Mouse (Mus musculus): ENCODE data around the gene Lrrk1. TPM values are rescaled to one million over a fixed set of nuclear protein-coding genes. Genes with fewer than 3 reads are reported as not detected.

Lrrk1 gene
- total and polyA plus RNA-seq, 3 experiments, result 5.0 to 16.9 (median 13.6) TPM

- no peak overlapping the region for H3K27ac ChIP-seq (ENCODE audit: insufficient read depth, low read depth)
- H3K36me3 ChIP-seq (replicated peaks in 1 of 2; ENCODE audit: control insufficient read depth in 1 of 2, insufficient read depth in 1 of 2, low read length in 1 of 2), result peaks cover under 1 to 7% of the 10 kb centered on the region in 2 experiments
- H3K79me2 ChIP-seq (replicated peaks; ENCODE audit: control insufficient read depth, extremely low read depth, insufficient read depth, poor library complexity, severe bottlenecking), result peaks cover 32% of the 10 kb centered on the region
- H3K9ac ChIP-seq (ENCODE audit: insufficient read depth, low read depth), result no peak overlapping the region
- H3K27me3 ChIP-seq (replicated peaks), result no peaks in the 10 kb centered on the region
- peaks cover 24 to 54% of the 10 kb centered on the region in 2 experiments for H3K4me1 ChIP-seq (ENCODE audit: control insufficient read depth in 1 of 2, insufficient read depth in 2 of 2)
- H3K4me3 ChIP-seq (replicated peaks in 1 of 3; ENCODE audit: low read depth in 2 of 3, low read length in 2 of 3, poor library complexity in 1 of 3), result no peak overlapping the region
- H3K4me2 ChIP-seq (ENCODE audit: insufficient read depth, low read depth, poor library complexity, severe bottlenecking), result peak overlapping the region; percentile 72
- H3K9me3 ChIP-seq (replicated peaks; ENCODE audit: low read length), result no peaks in the 10 kb centered on the region
- DNase-seq (ENCODE audit: extremely low read depth), result no peak
- dilution Hi-C loops (cut with MboI; ENCODE audit: extremely low pct_ligation_motif_present, extremely low pct_unique_long_range_greater_than_20kb, low sequenced_read_pairs) (no loop called here), in situ Hi-C loops (cut with MboI; ENCODE audit: low pct_ligation_motif_present, low pct_unique_long_range_greater_than_20kb, low sequenced_read_pairs) (loop anchor here (5.0 kb wide), 1 partner anchor 279 kb away; the partner anchor contains the start of gene Chsy1)
- TF ChIP-seq CHD2 (IDR thresholded peaks at IDR 0.05; ENCODE audit: low read length) (no peak), KAT2A (IDR thresholded peaks at IDR 0.05; ENCODE audit: insufficient replicate concordance, low read length) (no peak), ZKSCAN1 (IDR thresholded peaks at IDR 0.05; ENCODE audit: borderline replicate concordance, low read depth, low read length) (no peak), MYC (IDR thresholded peaks at IDR 0.05; ENCODE audit: low read depth, low read length) (no peak), BHLHE40 (IDR thresholded peaks at IDR 0.05; ENCODE audit: low read depth, low read length) (no peak)
Observed at GRCm38 (mm10) chr7:66386411-66386810, 1.7 kb downstream of the Lrrk1 start.

GRCm38 (mm10) chr7:66385826-66386225 is 2.3 kb downstream of the Lrrk1 start:
- H3K9me3 ChIP-seq (replicated peaks; ENCODE audit: low read length), result no peaks in the 10 kb centered on the region
- in situ Hi-C loops (cut with MboI; ENCODE audit: low pct_ligation_motif_present, low pct_unique_long_range_greater_than_20kb, low sequenced_read_pairs), result loop anchor here (5.0 kb wide), 1 partner anchor 279 kb away; the partner anchor contains the start of gene Chsy1
- H3K4me3 ChIP-seq (replicated peaks in 1 of 3; ENCODE audit: low read depth in 2 of 3, low read length in 2 of 3, poor library complexity in 1 of 3), result no peak overlapping the region
- no peak overlapping the region for H3K9ac ChIP-seq (ENCODE audit: insufficient read depth, low read depth)
- H3K4me2 ChIP-seq (ENCODE audit: insufficient read depth, low read depth, poor library complexity, severe bottlenecking), result peak overlapping the region; percentile 72
- dilution Hi-C loops (cut with MboI; ENCODE audit: extremely low pct_ligation_motif_present, extremely low pct_unique_long_range_greater_than_20kb, low sequenced_read_pairs), result no loop called here
- peaks cover 32% of the 10 kb centered on the region for H3K79me2 ChIP-seq (replicated peaks; ENCODE audit: control insufficient read depth, extremely low read depth, insufficient read depth, poor library complexity, severe bottlenecking)
- TF ChIP-seq NRF1 (IDR thresholded peaks at IDR 0.05; ENCODE audit: low read depth, low read length), result peak; percentile 66
- no peak for TF ChIP-seq KAT2A (IDR thresholded peaks at IDR 0.05; ENCODE audit: insufficient replicate concordance, low read length)
- H3K27me3 ChIP-seq (replicated peaks), result no peaks in the 10 kb centered on the region
- peak overlapping the region; percentile 28; the same call in 1 of the 2 replicates for H3K27ac ChIP-seq (ENCODE audit: insufficient read depth, low read depth)
- DNase-seq (ENCODE audit: extremely low read depth), result peak; percentile 43
- H3K36me3 ChIP-seq (replicated peaks in 1 of 2; ENCODE audit: control insufficient read depth in 1 of 2, insufficient read depth in 1 of 2, low read length in 1 of 2), result peaks cover 2 to 11% of the 10 kb centered on the region in 2 experiments
- peaks cover 26 to 59% of the 10 kb centered on the region in 2 experiments for H3K4me1 ChIP-seq (ENCODE audit: control insufficient read depth in 1 of 2, insufficient read depth in 2 of 2)

GRCm38 (mm10) chr7:66384891-66385290 is 3.3 kb downstream of the Lrrk1 start:
- in situ Hi-C loops (cut with MboI; ENCODE audit: low pct_ligation_motif_present, low pct_unique_long_range_greater_than_20kb, low sequenced_read_pairs) (loop anchor here (5.0 kb wide), 1 partner anchor 278 kb away; the partner anchor contains the start of gene Chsy1), dilution Hi-C loops (cut with MboI; ENCODE audit: extremely low pct_ligation_motif_present, extremely low pct_unique_long_range_greater_than_20kb, low sequenced_read_pairs) (no loop called here)
- no peak overlapping the region for H3K9ac ChIP-seq (ENCODE audit: insufficient read depth, low read depth)
- H3K36me3 ChIP-seq (replicated peaks in 1 of 2; ENCODE audit: control insufficient read depth in 1 of 2, insufficient read depth in 1 of 2, low read length in 1 of 2), result peaks cover 10 to 19% of the 10 kb centered on the region in 2 experiments
- peaks cover 26 to 67% of the 10 kb centered on the region in 2 experiments for H3K4me1 ChIP-seq (ENCODE audit: control insufficient read depth in 1 of 2, insufficient read depth in 2 of 2)
- no peaks in the 10 kb centered on the region for H3K9me3 ChIP-seq (replicated peaks; ENCODE audit: low read length)
- TF ChIP-seq TBP (conservative IDR thresholded peaks at IDR 0.05; ENCODE audit: low read depth, low read length) (no peak), ETS1 (conservative IDR thresholded peaks at IDR 0.05; ENCODE audit: low read depth, low read length) (no peak), TCF12 (IDR thresholded peaks at IDR 0.05; ENCODE audit: low read depth, low read length) (no peak), GABPA (IDR thresholded peaks at IDR 0.05; ENCODE audit: insufficient replicate concordance, low read depth, low read length) (no peak), SIN3A (IDR thresholded peaks at IDR 0.05; ENCODE audit: low read length) (no peak), MXI1 (IDR thresholded peaks at IDR 0.05; ENCODE audit: low read depth, low read length) (no peak), MAZ (IDR thresholded peaks at IDR 0.05; ENCODE audit: low read depth, low read length) (no peak)
- peak overlapping the region; percentile 29 for H3K27ac ChIP-seq (ENCODE audit: insufficient read depth, low read depth)
- H3K4me2 ChIP-seq (ENCODE audit: insufficient read depth, low read depth, poor library complexity, severe bottlenecking), result peak overlapping the region; percentile 61
- no peak for DNase-seq (ENCODE audit: extremely low read depth)
- peaks cover 35% of the 10 kb centered on the region for H3K79me2 ChIP-seq (replicated peaks; ENCODE audit: control insufficient read depth, extremely low read depth, insufficient read depth, poor library complexity, severe bottlenecking)
- no peaks in the 10 kb centered on the region for H3K27me3 ChIP-seq (replicated peaks)
- H3K4me3 ChIP-seq (replicated peaks in 1 of 3; ENCODE audit: low read depth in 2 of 3, low read length in 2 of 3, poor library complexity in 1 of 3), result no peak overlapping the region

Measured in CH12.LX (cell line).